Mouse (Mus musculus): ENCODE data around the gene Klhdc9. TPM values are rescaled to one million over a fixed set of nuclear protein-coding genes. Genes with fewer than 3 reads are reported as not detected.
A peak's percentile ranks its signal among the peaks of the same experiment; 100 is the strongest.
"Not testable (repeated sequence)": the region's sequence is repeated elsewhere in the genome, so short reads cannot be mapped to it uniquely, and the experiment has no call there.

Gene Klhdc9
- polyA plus RNA-seq, 1 experiment = 10.6 TPM

- no peaks in the 10 kb centered on the region for H3K36me3 ChIP-seq (ENCODE audit: control insufficient read depth, insufficient read depth, low read length)
- H3K27me3 ChIP-seq (ENCODE audit: control insufficient read depth, insufficient read depth, low read length) = no peaks in the 10 kb centered on the region
- no peak overlapping the region for H3K27ac ChIP-seq (ENCODE audit: control insufficient read depth, insufficient read depth, low read depth, low read length)
- peaks cover 7% of the 10 kb centered on the region for H3K4me1 ChIP-seq (ENCODE audit: control insufficient read depth, insufficient read depth, low read length)
- TF ChIP-seq POLR2A (IDR thresholded peaks at IDR 0.05; ENCODE audit: control insufficient read depth, low read depth, low read length) (no peak), CTCF (IDR thresholded peaks at IDR 0.05; ENCODE audit: control insufficient read depth, insufficient read depth, insufficient replicate concordance, low read depth, low read length) (no peak)
- peak overlapping the region; percentile 93 for H3K4me3 ChIP-seq (ENCODE audit: control insufficient read depth, low read depth, low read length)
Measured at GRCm38 (mm10) chr1:171343922-171344677, 16.5 kb downstream of the Klhdc9 start.

GRCm38 (mm10) chr1:171342262-171343207 is 18.1 kb downstream of the Klhdc9 start:
- Histone ChIP-seq H3K27me3 (ENCODE audit: control insufficient read depth, insufficient read depth, low read length) (no peaks in the 10 kb centered on the region), H3K4me1 (ENCODE audit: control insufficient read depth, insufficient read depth, low read length) (peaks cover 10% of the 10 kb centered on the region), H3K4me3 (ENCODE audit: control insufficient read depth, low read depth, low read length) (no peak overlapping the region), H3K36me3 (ENCODE audit: control insufficient read depth, insufficient read depth, low read length) (peaks cover 4% of the 10 kb centered on the region; the same call in 1 of the 2 replicates), H3K27ac (ENCODE audit: control insufficient read depth, insufficient read depth, low read depth, low read length) (no peak overlapping the region)
- TF ChIP-seq POLR2A (IDR thresholded peaks at IDR 0.05; ENCODE audit: control insufficient read depth, low read depth, low read length) (0 out of 2 replicates have a peak, but pooled peaks have one; percentile 26), CTCF (IDR thresholded peaks at IDR 0.05; ENCODE audit: control insufficient read depth, insufficient read depth, insufficient replicate concordance, low read depth, low read length) (no peak)

DNA sequence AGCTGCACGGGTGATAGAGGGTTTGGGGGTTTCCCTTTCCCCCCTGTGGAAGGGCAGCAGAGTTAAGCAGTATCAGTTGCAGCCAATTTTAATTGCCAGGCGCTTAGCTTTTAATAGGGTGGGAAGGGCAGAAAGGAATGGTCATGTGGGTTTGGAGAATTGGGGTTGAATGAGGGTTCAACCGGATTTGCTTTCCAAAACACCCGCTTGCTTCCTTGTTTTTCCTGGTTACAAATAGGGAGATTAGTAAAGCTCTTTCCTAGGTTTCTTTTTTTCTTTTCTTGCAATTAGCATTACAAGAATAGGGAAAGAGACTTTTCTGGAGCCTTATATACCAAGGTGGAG is 30.4 kb downstream of the Klhdc9 start:
- Histone ChIP-seq H3K4me1 (ENCODE audit: control insufficient read depth, insufficient read depth, low read length) (peaks cover 8% of the 10 kb centered on the region), H3K4me3 (ENCODE audit: control insufficient read depth, low read depth, low read length) (peak overlapping the region; percentile 92), H3K27me3 (ENCODE audit: control insufficient read depth, insufficient read depth, low read length) (no peaks in the 10 kb centered on the region), H3K27ac (ENCODE audit: control insufficient read depth, insufficient read depth, low read depth, low read length) (peak overlapping the region; percentile 73), H3K36me3 (ENCODE audit: control insufficient read depth, insufficient read depth, low read length) (no peaks in the 10 kb centered on the region)
- TF ChIP-seq CTCF (IDR thresholded peaks at IDR 0.05; ENCODE audit: control insufficient read depth, insufficient read depth, insufficient replicate concordance, low read depth, low read length) = no peak
- no peak for TF ChIP-seq POLR2A (IDR thresholded peaks at IDR 0.05; ENCODE audit: control insufficient read depth, low read depth, low read length)

GRCm38 (mm10) chr1:171329433-171330215 is 31.0 kb downstream of the Klhdc9 start:
- Histone ChIP-seq H3K27ac (ENCODE audit: control insufficient read depth, insufficient read depth, low read depth, low read length) (peak overlapping the region; percentile 73), H3K27me3 (ENCODE audit: control insufficient read depth, insufficient read depth, low read length) (no peaks in the 10 kb centered on the region), H3K4me3 (ENCODE audit: control insufficient read depth, low read depth, low read length) (peak overlapping the region; percentile 92), H3K4me1 (ENCODE audit: control insufficient read depth, insufficient read depth, low read length) (peaks cover 8% of the 10 kb centered on the region), H3K36me3 (ENCODE audit: control insufficient read depth, insufficient read depth, low read length) (no peaks in the 10 kb centered on the region)
- TF ChIP-seq POLR2A (IDR thresholded peaks at IDR 0.05; ENCODE audit: control insufficient read depth, low read depth, low read length) (peak; percentile 17; the same call in 1 of the 2 replicates), CTCF (IDR thresholded peaks at IDR 0.05; ENCODE audit: control insufficient read depth, insufficient read depth, insufficient replicate concordance, low read depth, low read length) (no peak)

DNA sequence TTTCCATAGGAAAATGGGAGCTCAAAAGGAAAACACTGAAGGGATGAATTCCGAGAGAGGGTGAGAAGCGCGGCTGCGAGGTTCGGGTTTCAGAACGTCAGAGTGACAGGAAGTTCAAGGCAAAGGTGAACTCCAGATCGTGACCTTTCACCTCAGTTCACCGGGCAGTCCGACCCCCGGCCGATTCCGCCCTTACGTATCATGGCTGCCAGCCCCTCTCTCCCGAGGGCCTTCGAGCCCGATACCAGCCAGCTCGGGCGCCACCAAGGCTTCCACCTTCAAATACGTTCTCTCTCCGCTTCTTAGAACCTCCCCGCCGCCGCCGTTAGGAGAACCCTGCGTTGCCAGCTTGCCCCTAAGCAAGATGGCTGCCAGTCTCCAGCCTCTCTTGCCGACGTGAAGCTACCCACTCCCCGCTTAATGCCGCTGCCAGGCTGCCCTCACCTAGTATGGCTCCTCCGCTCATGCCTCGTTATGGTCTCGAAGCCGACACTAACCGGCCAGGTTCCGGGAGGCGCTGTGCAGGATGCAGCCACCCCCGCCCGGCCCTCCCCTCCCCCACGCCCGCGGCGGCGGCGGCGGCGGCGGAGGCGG is 31.7 kb downstream of the Klhdc9 start, which contains the start of gene Dedd:
TSS of gene Dedd (plus strand) at position 307 of the 594 bp plus-strand sequence.
- Histone ChIP-seq H3K27me3 (ENCODE audit: control insufficient read depth, insufficient read depth, low read length) (no peaks in the 10 kb centered on the region), H3K27ac (ENCODE audit: control insufficient read depth, insufficient read depth, low read depth, low read length) (peak within 1 kb of the TSS; percentile 96), H3K4me3 (ENCODE audit: control insufficient read depth, low read depth, low read length) (peak within 1 kb of the TSS; percentile 92), H3K36me3 (ENCODE audit: control insufficient read depth, insufficient read depth, low read length) (no peaks in the 10 kb centered on the region), H3K4me1 (ENCODE audit: control insufficient read depth, insufficient read depth, low read length) (peaks cover 8% of the 10 kb centered on the region)
- TF ChIP-seq CTCF (IDR thresholded peaks at IDR 0.05; ENCODE audit: control insufficient read depth, insufficient read depth, insufficient replicate concordance, low read depth, low read length) (no peak), POLR2A (IDR thresholded peaks at IDR 0.05; ENCODE audit: control insufficient read depth, low read depth, low read length) (peak; percentile 52)

DNA sequence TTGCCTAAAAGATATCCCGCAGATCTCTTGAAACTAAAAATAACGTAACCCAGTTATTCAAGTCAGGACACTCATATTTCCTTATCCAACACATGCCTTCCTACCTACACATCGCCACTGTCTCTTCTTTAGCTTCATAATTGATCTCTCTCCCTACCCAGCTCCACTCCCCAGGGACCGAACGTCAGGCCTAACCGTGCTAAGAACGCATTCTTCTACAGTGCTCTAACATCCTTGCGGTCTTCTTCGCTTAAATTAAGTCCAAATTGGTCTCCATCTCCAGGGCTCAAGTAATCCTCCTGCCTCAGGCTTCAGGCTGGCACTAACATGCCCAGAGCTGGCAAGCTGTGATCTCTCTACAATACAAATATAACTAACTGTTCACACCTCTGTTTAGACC is 32.4 kb downstream of the Klhdc9 start:
- no peaks in the 10 kb centered on the region for H3K27me3 ChIP-seq (ENCODE audit: control insufficient read depth, insufficient read depth, low read length)
- H3K4me3 ChIP-seq (ENCODE audit: control insufficient read depth, low read depth, low read length) = peak overlapping the region; percentile 92
- TF ChIP-seq CTCF (IDR thresholded peaks at IDR 0.05; ENCODE audit: control insufficient read depth, insufficient read depth, insufficient replicate concordance, low read depth, low read length) (no peak), POLR2A (IDR thresholded peaks at IDR 0.05; ENCODE audit: control insufficient read depth, low read depth, low read length) (no peak)
- H3K36me3 ChIP-seq (ENCODE audit: control insufficient read depth, insufficient read depth, low read length) = no peaks in the 10 kb centered on the region
- H3K27ac ChIP-seq (ENCODE audit: control insufficient read depth, insufficient read depth, low read depth, low read length) = peak overlapping the region; percentile 96
- peaks cover 8% of the 10 kb centered on the region for H3K4me1 ChIP-seq (ENCODE audit: control insufficient read depth, insufficient read depth, low read length)

DNA sequence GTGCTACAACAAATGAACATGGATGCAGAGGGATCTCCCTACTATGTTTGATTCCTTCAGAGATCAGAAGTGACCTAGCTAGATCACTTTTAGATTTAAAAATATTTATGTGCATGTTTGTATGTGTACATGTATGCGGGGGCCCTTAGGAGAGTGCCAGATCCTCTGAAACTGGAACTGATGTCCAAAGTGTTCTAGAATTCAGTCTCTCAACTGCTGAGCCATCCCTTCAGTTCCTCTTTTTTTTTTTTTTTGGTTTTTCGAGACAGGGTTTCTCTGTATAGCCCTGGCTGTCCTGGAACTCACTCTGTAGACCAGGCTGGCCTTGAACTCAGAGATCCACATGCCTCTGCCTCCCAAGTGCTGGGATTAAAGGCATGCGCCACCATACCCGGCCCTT is 34.0 kb downstream of the Klhdc9 start:
- not testable (repeated sequence) for H3K4me3 ChIP-seq (ENCODE audit: control insufficient read depth, low read depth, low read length); H3K36me3 ChIP-seq (ENCODE audit: control insufficient read depth, insufficient read depth, low read length); H3K27ac ChIP-seq (ENCODE audit: control insufficient read depth, insufficient read depth, low read depth, low read length); H3K27me3 ChIP-seq (ENCODE audit: control insufficient read depth, insufficient read depth, low read length); H3K4me1 ChIP-seq (ENCODE audit: control insufficient read depth, insufficient read depth, low read length)
